Mouse (Mus musculus): ENCODE measurements around the gene Nap1l4. TPM values are rescaled to one million over a fixed set of nuclear protein-coding genes. Genes with fewer than 3 reads are reported as not detected.

The Nap1l4 gene
- total RNA-seq, 2 experiments from 2014 or later: 131 to 132 TPM

Small RNA genes within 50 kb of the gene (microRNA-seq; reads per million reads assigned to microRNA genes)
- 1.0 to 2.9 reads per million in 2 experiments for gene Mir7064

Other genes starting within 250 kb of the Nap1l4 start
- 10 to 100 TPM; 14.1 to 14.2 TPM for gene Cdkn1c, start 88.1 kb downstream of the Nap1l4 start, total RNA-seq (2021)
- gene Slc22a18, start 75.4 kb downstream of the Nap1l4 start, total RNA-seq (2021): under 1 TPM; 0.42 to 0.62 TPM
- gene Phlda2, start 46.0 kb downstream of the Nap1l4 start, total RNA-seq (2021): not detected
- 10 to 100 TPM; 54.3 to 56.5 TPM for gene Cars, start 51.0 kb upstream of the Nap1l4 start, total RNA-seq (2021)
- gene Tnfrsf26, start 79.6 kb upstream of the Nap1l4 start, total RNA-seq (2021): under 1 TPM; 0.11 to 0.15 TPM
- 1 to 10 TPM; 2.7 to 2.8 TPM for gene Tnfrsf22, start 100.6 kb upstream of the Nap1l4 start, total RNA-seq (2021)
- gene Tnfrsf23, start 136.8 kb upstream of the Nap1l4 start, total RNA-seq (2021): 1 to 10 TPM in 1 of 2 experiments, under 1 TPM in 1; 0.92 to 1.0 TPM
- gene Osbpl5, start 207.9 kb upstream of the Nap1l4 start, total RNA-seq (2021): 10 to 100 TPM; 33.7 to 35.6 TPM
- not detected for gene Mrgprg, start 217.9 kb upstream of the Nap1l4 start, total RNA-seq (2021)
- gene Mrgpre, start 235.4 kb upstream of the Nap1l4 start, total RNA-seq (2021): 1 to 10 TPM; 7.4 to 8.7 TPM